Mouse (Mus musculus) forebrain, embryonic 16.5 days (tissue): ENCODE measurements around the gene Csmd2. TPM values are rescaled to one million over a fixed set of nuclear protein-coding genes. Genes with fewer than 3 reads are reported as not detected.

Source experiments
- ATAC-seq: fragments of 200-750 bp; cut with Nextera tagmentation; 2 replicates; pipeline ENCODE4 v1.8.0; 2017; ENCODE audit warnings: mild to moderate bottlenecking, moderate library complexity
- H3K27ac ChIP-seq: fragments of 300-500 bp; sonication (generic); 2 replicates; pipeline ENCODE4 v1.5.1; 2014; ENCODE audit warnings: low read length, control low read depth
- H3K27me3 ChIP-seq: fragments of 300-500 bp; sonication (generic); replicated peaks from 2 replicates; pipeline ENCODE4 v1.6.1; 2014; ENCODE audit warnings: low read length; ENCODE audit not compliant: control insufficient read depth, insufficient read depth
- H3K36me3 ChIP-seq: fragments of 300-500 bp; sonication (generic); 2 replicates; pipeline ENCODE4 v1.6.1; 2014; ENCODE audit not compliant: control insufficient read depth, insufficient read depth
- H3K4me1 ChIP-seq: fragments of 300-500 bp; sonication (generic); replicated peaks from 2 replicates; pipeline ENCODE4 v1.6.1; 2014; ENCODE audit warnings: low read length; ENCODE audit not compliant: control insufficient read depth, insufficient read depth
- H3K4me2 ChIP-seq: fragments of 300-500 bp; sonication (generic); 2 replicates; pipeline ENCODE4 v1.6.1; 2014; ENCODE audit warnings: mild to moderate bottlenecking, low read length, control low read depth
- H3K4me3 ChIP-seq: fragments of 300-500 bp; sonication (generic); replicated peaks from 2 replicates; pipeline ENCODE4 v1.5.1; 2014; ENCODE audit warnings: mild to moderate bottlenecking, low read length, control low read depth
- H3K9ac ChIP-seq: fragments of 300-500 bp; sonication (generic); replicated peaks from 2 replicates; pipeline ENCODE4 v1.6.1; 2014; ENCODE audit warnings: low read depth, low read length, control low read depth
- H3K9me3 ChIP-seq: fragments of 300-500 bp; sonication (generic); 2 replicates; pipeline ENCODE4 v1.6.1; 2016; ENCODE audit warnings: low read length; ENCODE audit not compliant: control insufficient read depth
- WGBS: fragments of 180-500 bp; shearing (Covaris S2); extraction: QIAGEN DNeasy Blood & Tissue Kit; methylation state at CpG from one replicate; pipeline ENCODE4 v1.1.7; 2014; 5-methylcytosine and 5-hydroxymethylcytosine counted together
- polyA plus RNA-seq: library from polyadenylated mRNA; unstranded; fragments of >200 nt; fragmentation: Nextera tagmentation; extraction: Ambion mirVana; gene quantifications from 2 replicates; pipeline ENCODE4 v1.2.1, GENCODE M21; 2015

Csmd2 gene
- polyA plus RNA-seq, 1 experiment from 2014 or later = 11.2 TPM

DNA sequence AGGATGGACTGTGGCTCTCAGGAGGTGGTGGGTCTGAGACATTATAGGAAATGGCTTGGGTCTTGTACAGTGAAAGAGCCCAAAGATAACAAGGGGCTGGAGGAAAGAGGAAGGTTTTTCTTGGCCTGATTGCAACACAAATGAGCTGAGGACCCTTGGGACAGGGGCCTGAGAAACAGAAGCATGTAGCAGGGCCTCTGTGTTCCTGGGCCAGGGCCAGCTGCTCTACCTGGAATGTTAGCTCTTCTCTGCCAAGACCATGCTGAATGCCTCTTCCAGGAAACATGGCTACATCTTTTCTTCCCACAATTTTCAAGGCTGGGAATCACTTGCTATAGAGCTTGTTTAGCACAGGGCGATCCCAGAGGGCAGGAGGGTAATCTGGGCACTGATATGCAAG lies 197.1 kb downstream of the Csmd2 start:
- Histone ChIP-seq H3K4me1 (no peaks in the 10 kb centered on the region; the same call in 1 of the 2 replicates), H3K4me3 (no peak overlapping the region), H3K9me3 (no peaks in the 10 kb centered on the region), H3K27ac (no peak overlapping the region), H3K36me3 (no peaks in the 10 kb centered on the region), H3K4me2 (no peak overlapping the region), H3K27me3 (no peaks in the 10 kb centered on the region), H3K9ac (no peak overlapping the region)
- 96% methylated on average over 1 of the region's 1 CpGs for WGBS
- no peak for ATAC-seq

- ATAC-seq = no peak
- no peaks in the 10 kb centered on the region for H3K36me3 ChIP-seq
- no peak overlapping the region for H3K4me3 ChIP-seq
- H3K9me3 ChIP-seq = no peaks in the 10 kb centered on the region
- H3K4me2 ChIP-seq = no peak overlapping the region
- H3K9ac ChIP-seq = no peak overlapping the region
- H3K27ac ChIP-seq = no peak overlapping the region
- 81% methylated on average over 8 of the region's 8 CpGs for whole genome bisulfite sequencing
- H3K27me3 ChIP-seq = no peaks in the 10 kb centered on the region
- no peaks in the 10 kb centered on the region for H3K4me1 ChIP-seq
These were observed 206.8 kb downstream of the Csmd2 start for GRCm38 (mm10) chr4:128194454-128194853.

DNA sequence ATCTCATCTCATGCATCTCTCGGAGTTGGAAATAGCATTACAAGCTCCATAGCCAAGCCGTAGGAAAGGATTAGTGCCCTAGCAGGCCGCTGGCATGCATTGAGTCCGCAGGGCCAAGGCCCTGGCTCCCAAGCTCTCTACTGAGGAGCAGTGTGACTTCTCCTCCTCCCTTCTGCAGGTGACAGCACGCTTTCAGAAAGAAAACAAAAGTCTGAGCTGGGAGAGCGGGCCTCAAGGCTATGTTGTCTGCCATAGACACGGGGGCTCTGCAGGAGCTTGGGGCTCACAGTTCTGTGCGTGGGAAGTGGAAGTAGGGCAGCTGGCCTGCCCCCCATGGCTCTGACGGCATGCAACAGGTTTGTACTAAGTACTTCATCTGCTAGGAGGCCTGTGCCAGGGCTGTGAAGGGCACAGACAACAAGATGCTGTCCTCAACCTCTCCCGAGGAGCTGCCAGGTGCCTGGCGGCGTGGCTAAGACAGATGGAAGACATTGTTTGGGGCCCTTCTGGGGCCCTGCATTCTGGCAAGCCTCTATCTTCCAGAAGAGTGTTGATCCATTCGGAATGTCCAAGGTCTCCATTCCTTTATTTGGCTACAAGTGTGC lies 230.4 kb downstream of the Csmd2 start:
- Histone ChIP-seq H3K4me2 (no peak overlapping the region), H3K9ac (no peak overlapping the region), H3K36me3 (no peaks in the 10 kb centered on the region), H3K4me3 (no peak overlapping the region), H3K4me1 (no peaks in the 10 kb centered on the region), H3K27ac (no peak overlapping the region), H3K27me3 (no peaks in the 10 kb centered on the region), H3K9me3 (no peaks in the 10 kb centered on the region)
- no peak for ATAC-seq
- 70% methylated on average over 13 of the region's 13 CpGs for whole genome bisulfite sequencing

GRCm38 (mm10) chr4:128224453-128224852 lies 236.8 kb downstream of the Csmd2 start:
- no peak overlapping the region for H3K27ac ChIP-seq
- H3K27me3 ChIP-seq = no peaks in the 10 kb centered on the region
- 73% methylated on average over 6 of the region's 6 CpGs for WGBS
- no peaks in the 10 kb centered on the region for H3K36me3 ChIP-seq
- no peak for ATAC-seq
- peaks cover 8% of the 10 kb centered on the region; the same call in 1 of the 2 replicates for H3K4me1 ChIP-seq
- H3K4me2 ChIP-seq = no peak overlapping the region
- no peak overlapping the region for H3K4me3 ChIP-seq
- no peak overlapping the region for H3K9ac ChIP-seq
- H3K9me3 ChIP-seq = no peaks in the 10 kb centered on the region

DNA sequence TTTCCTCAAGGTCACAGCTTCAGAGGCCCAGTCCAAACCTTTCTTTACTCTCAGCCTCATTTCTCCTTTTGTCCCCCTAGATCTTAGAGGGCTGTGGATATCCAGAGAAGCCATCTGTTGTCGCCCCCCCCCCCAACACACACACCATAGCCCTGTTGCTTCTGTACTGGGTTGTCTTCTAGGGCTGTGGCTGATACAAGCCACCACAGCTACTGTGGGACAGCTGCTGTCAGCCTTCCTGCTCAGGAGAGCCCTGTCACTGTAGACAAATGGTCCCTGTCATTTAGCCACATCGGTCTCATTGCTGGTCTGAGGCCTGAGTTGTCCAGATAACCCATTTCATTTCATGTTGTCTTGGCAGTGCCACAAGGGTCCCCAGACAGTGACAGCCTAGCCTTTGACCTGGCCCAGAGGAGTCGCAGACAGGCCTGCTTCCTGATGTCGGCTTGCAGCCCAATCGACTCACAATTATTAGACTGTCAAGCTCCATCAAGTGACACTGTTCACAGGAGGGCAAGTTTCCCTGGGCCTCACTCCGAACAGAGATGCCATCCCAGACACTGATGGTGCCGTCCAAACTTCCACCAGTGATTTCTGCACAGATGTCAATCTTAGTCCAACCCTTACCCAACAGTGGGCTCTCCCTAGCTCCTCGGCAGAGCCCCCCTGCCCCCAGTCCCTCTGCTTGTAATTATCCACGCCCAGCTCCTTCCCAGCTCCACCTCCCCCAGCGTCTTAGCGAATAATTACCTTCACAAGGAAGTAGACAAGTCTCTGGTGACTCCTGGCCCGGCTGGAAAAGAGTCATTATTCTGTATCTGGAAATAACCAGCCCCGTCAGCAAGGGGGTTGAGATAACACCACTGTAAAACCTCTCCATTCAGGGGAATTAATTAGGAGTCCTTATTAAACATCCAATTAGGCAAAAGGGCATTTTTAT lies 240.0 kb downstream of the Csmd2 start:
- 36% methylated on average over 13 of the region's 13 CpGs for WGBS
- Histone ChIP-seq H3K4me3 (no peak overlapping the region), H3K36me3 (no peaks in the 10 kb centered on the region), H3K4me2 (no peak overlapping the region), H3K27ac (no peak overlapping the region), H3K4me1 (peaks cover 8% of the 10 kb centered on the region; the same call in 1 of the 2 replicates), H3K27me3 (no peaks in the 10 kb centered on the region), H3K9me3 (no peaks in the 10 kb centered on the region), H3K9ac (no peak overlapping the region)
- no peak for ATAC-seq

- Histone ChIP-seq H3K4me2 (no peak overlapping the region), H3K9ac (no peak overlapping the region), H3K4me1 (peaks cover under 1% of the 10 kb centered on the region; the same call in 1 of the 2 replicates), H3K27me3 (no peaks in the 10 kb centered on the region), H3K4me3 (no peak overlapping the region), H3K36me3 (no peaks in the 10 kb centered on the region), H3K27ac (no peak overlapping the region), H3K9me3 (no peaks in the 10 kb centered on the region)
- ATAC-seq = peak; percentile 26; the same call in 1 of the 2 replicates
- WGBS = 46% methylated on average over 13 of the region's 13 CpGs
These were observed 245.8 kb downstream of the Csmd2 start for GRCm38 (mm10) chr4:128233458-128233857.

DNA sequence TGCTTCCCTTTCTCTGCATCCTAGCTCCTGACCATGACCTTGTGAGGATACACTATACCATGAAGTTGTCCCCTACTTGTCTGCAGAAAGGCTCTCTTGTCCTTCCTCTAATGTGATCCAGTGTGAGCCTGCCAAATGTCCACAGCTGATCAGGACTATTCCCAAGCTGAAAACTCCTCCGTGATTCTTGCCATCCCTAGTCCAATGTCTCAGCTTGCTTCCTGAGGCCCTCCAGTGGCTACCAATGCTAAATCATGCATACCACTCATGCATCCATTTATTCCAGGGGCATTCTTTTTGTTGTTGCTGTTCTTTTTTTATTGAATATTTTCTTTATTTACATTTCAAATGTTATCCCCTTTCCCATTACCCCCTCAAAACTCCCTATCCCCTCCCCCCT lies 251.5 kb downstream of the Csmd2 start:
- Histone ChIP-seq H3K27ac (no peak overlapping the region), H3K27me3 (no peaks in the 10 kb centered on the region), H3K9ac (no peak overlapping the region), H3K36me3 (no peaks in the 10 kb centered on the region), H3K4me1 (peaks cover 12% of the 10 kb centered on the region), H3K9me3 (no peaks in the 10 kb centered on the region), H3K4me2 (no peak overlapping the region), H3K4me3 (no peak overlapping the region)
- ATAC-seq = no peak
- 60% methylated on average over 1 of the region's 1 CpGs for WGBS

DNA sequence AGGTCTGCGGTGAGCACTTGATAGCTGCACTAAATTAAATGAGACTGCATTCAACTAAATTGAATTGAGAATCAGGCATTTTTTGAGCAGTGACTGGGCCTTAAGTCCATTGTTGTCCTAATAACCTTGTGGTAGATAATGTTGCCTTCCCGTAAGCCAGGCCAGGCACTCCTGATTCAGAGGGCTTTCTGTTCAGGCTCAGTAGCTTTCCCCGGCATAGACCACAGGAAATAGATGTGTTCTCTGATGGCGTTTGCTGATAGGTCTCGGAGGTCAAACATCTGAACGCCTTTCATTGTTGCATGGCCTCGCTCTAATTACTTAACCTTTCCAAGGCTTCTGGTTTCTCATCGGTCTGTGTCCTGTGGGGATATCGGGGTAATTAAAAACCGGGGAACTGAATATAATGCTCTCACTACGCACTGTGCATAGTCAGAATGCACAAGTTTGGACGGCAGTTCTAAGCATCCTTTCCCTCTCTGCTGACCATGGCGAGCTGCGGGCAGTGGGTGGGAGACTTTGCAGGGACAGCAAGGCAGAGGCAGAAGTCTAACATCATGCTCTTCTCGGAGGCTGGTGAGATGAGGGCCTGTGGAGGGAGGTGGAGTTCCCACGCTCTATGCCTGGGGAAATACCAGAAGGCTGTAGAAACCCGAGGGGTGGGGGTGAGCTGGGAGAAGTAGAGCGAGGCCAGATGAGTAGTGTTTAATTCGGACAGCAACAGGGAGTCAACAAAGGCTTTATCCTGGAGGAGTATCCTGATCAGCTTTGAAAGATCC lies 253.6 kb downstream of the Csmd2 start:
- H3K27me3 ChIP-seq = no peaks in the 10 kb centered on the region
- peaks cover 12% of the 10 kb centered on the region for H3K4me1 ChIP-seq
- H3K4me3 ChIP-seq = no peak overlapping the region
- H3K36me3 ChIP-seq = no peaks in the 10 kb centered on the region
- no peak overlapping the region for H3K9ac ChIP-seq
- H3K4me2 ChIP-seq = no peak overlapping the region
- ATAC-seq = no peak
- no peak overlapping the region for H3K27ac ChIP-seq
- no peaks in the 10 kb centered on the region for H3K9me3 ChIP-seq
- WGBS = 9% methylated on average over 19 of the region's 19 CpGs

GRCm38 (mm10) chr4:128241854-128242356 lies 254.2 kb downstream of the Csmd2 start:
- ATAC-seq = no peak
- WGBS = 26% methylated on average over 2 of the region's 2 CpGs
- Histone ChIP-seq H3K4me1 (peaks cover 12% of the 10 kb centered on the region), H3K9ac (no peak overlapping the region), H3K36me3 (no peaks in the 10 kb centered on the region), H3K4me2 (no peak overlapping the region), H3K27ac (no peak overlapping the region), H3K4me3 (no peak overlapping the region), H3K9me3 (no peaks in the 10 kb centered on the region), H3K27me3 (no peaks in the 10 kb centered on the region)
